Mouse (Mus musculus): ENCODE data around the gene Wdr76. TPM values are rescaled to one million over a fixed set of nuclear protein-coding genes. Genes with fewer than 3 reads are reported as not detected.
"Not testable (repeated sequence)": the region's sequence is repeated elsewhere in the genome, so short reads cannot be mapped to it uniquely, and the experiment has no call there.

Gene Wdr76
- total and polyA plus RNA-seq, 3 experiments = 2.7 to 58.6 (median 56.5) TPM

- Histone ChIP-seq H3K36me3 (replicated peaks) (peaks cover 50% of the 10 kb centered on the region), H3K4me1 (ENCODE audit: insufficient read depth, low read depth, low read length) (peaks cover 42% of the 10 kb centered on the region)
- DNase-seq (ENCODE audit: low spot score) = no peak
Measured at GRCm38 (mm10) chr2:121507951-121508330, 1.4 kb downstream of the Wdr76 start.

GRCm38 (mm10) chr2:121509584-121509983 is 3.1 kb downstream of the Wdr76 start:
- no peaks in the 10 kb centered on the region for H3K27me3 ChIP-seq (ENCODE audit: insufficient read depth, low read length)
- peak; percentile 23 for DNase-seq (ENCODE audit: low spot score)
- H3K36me3 ChIP-seq (replicated peaks) = peaks cover 59% of the 10 kb centered on the region
- peaks cover 45% of the 10 kb centered on the region for H3K4me1 ChIP-seq (ENCODE audit: insufficient read depth, low read depth, low read length)
- H3K9me3 ChIP-seq (replicated peaks) = no peaks in the 10 kb centered on the region
- TF ChIP-seq CTCF (IDR thresholded peaks at IDR 0.05; ENCODE audit: low read depth, low read length) = no peak
- no peak for TF ChIP-seq POLR2AphosphoS5 (IDR thresholded peaks at IDR 0.05; ENCODE audit: insufficient replicate concordance, low read depth, low read length)
- H3K4me3 ChIP-seq (ENCODE audit: low read depth, low read length) = peak overlapping the region; percentile 54; the same call in 1 of the 2 replicates
- ATAC-seq (ENCODE audit: extremely low read depth, insufficient number of reproducible peaks, low FRiP score, poor library complexity, severe bottlenecking) = no peak; the same call in 1 of the 2 replicates

More at GRCm38 (mm10) chr2:121507951-121508330, 1.4 kb downstream of the Wdr76 start:
- Histone ChIP-seq H3K9me3 (replicated peaks) (no peaks in the 10 kb centered on the region), H3K4me3 (ENCODE audit: low read depth, low read length) (peak overlapping the region; percentile 75), H3K27me3 (ENCODE audit: insufficient read depth, low read length) (no peaks in the 10 kb centered on the region)
- ATAC-seq (ENCODE audit: extremely low read depth, insufficient number of reproducible peaks, low FRiP score, poor library complexity, severe bottlenecking) = no peak
- TF ChIP-seq TAL1 (conservative IDR thresholded peaks at IDR 0.05; ENCODE audit: low read depth, low read length) (no peak), CTCF (IDR thresholded peaks at IDR 0.05; ENCODE audit: low read depth, low read length) (no peak)

GRCm38 (mm10) chr2:121511401-121511800 is 4.9 kb downstream of the Wdr76 start:
- no peak for TF ChIP-seq POLR2AphosphoS5 (IDR thresholded peaks at IDR 0.05; ENCODE audit: insufficient replicate concordance, low read depth, low read length)
- no peak for TF ChIP-seq GATA2 (IDR thresholded peaks at IDR 0.05; ENCODE audit: borderline replicate concordance, low read depth, low read length)
- TF ChIP-seq CTCF (IDR thresholded peaks at IDR 0.05; ENCODE audit: low read depth, low read length) = no peak
- no peak for TF ChIP-seq TAL1 (conservative IDR thresholded peaks at IDR 0.05; ENCODE audit: low read depth, low read length)
- TF ChIP-seq GATA1 (IDR thresholded peaks at IDR 0.05; ENCODE audit: borderline replicate concordance, low read length) = no peak
- DNase-seq (ENCODE audit: low spot score) (no peak), ATAC-seq (ENCODE audit: extremely low read depth, insufficient number of reproducible peaks, low FRiP score, poor library complexity, severe bottlenecking) (no peak)
- Histone ChIP-seq H3K4me3 (ENCODE audit: low read depth, low read length) (no peak overlapping the region), H3K27me3 (ENCODE audit: insufficient read depth, low read length) (no peaks in the 10 kb centered on the region), H3K36me3 (replicated peaks) (peaks cover 67% of the 10 kb centered on the region), H3K9me3 (replicated peaks) (no peaks in the 10 kb centered on the region), H3K4me1 (ENCODE audit: insufficient read depth, low read depth, low read length) (peaks cover 43% of the 10 kb centered on the region)

GRCm38 (mm10) chr2:121512991-121513765 is 6.7 kb downstream of the Wdr76 start:
- DNase-seq (ENCODE audit: low spot score); H3K9me3 ChIP-seq (replicated peaks); ATAC-seq (ENCODE audit: extremely low read depth, insufficient number of reproducible peaks, low FRiP score, poor library complexity, severe bottlenecking); H3K4me3 ChIP-seq (ENCODE audit: low read depth, low read length); H3K27me3 ChIP-seq (ENCODE audit: insufficient read depth, low read length): not testable (repeated sequence)
- peaks cover 38% of the 10 kb centered on the region for H3K4me1 ChIP-seq (ENCODE audit: insufficient read depth, low read depth, low read length)
- H3K36me3 ChIP-seq (replicated peaks) = peaks cover 77% of the 10 kb centered on the region

- TF ChIP-seq TAL1 (conservative IDR thresholded peaks at IDR 0.05; ENCODE audit: low read depth, low read length) (no peak), GATA2 (IDR thresholded peaks at IDR 0.05; ENCODE audit: borderline replicate concordance, low read depth, low read length) (no peak), CTCF (IDR thresholded peaks at IDR 0.05; ENCODE audit: low read depth, low read length) (no peak), GATA1 (IDR thresholded peaks at IDR 0.05; ENCODE audit: borderline replicate concordance, low read length) (no peak), POLR2AphosphoS5 (IDR thresholded peaks at IDR 0.05; ENCODE audit: insufficient replicate concordance, low read depth, low read length) (no peak)
- ATAC-seq (ENCODE audit: extremely low read depth, insufficient number of reproducible peaks, low FRiP score, poor library complexity, severe bottlenecking) (no peak), DNase-seq (ENCODE audit: low spot score) (no peak)
- H3K4me1 ChIP-seq (ENCODE audit: insufficient read depth, low read depth, low read length) = peaks cover 30% of the 10 kb centered on the region
- H3K4me3 ChIP-seq (ENCODE audit: low read depth, low read length) = no peak overlapping the region
- H3K36me3 ChIP-seq (replicated peaks) = peaks cover 74% of the 10 kb centered on the region
- H3K9me3 ChIP-seq (replicated peaks) = no peaks in the 10 kb centered on the region
- no peaks in the 10 kb centered on the region for H3K27me3 ChIP-seq (ENCODE audit: insufficient read depth, low read length)
Measured at GRCm38 (mm10) chr2:121514211-121514610, 7.7 kb downstream of the Wdr76 start.

- H3K36me3 ChIP-seq (replicated peaks) = peaks cover 59% of the 10 kb centered on the region
- no peak overlapping the region for H3K4me3 ChIP-seq (ENCODE audit: low read depth, low read length)
- DNase-seq (ENCODE audit: low spot score) (no peak), ATAC-seq (ENCODE audit: extremely low read depth, insufficient number of reproducible peaks, low FRiP score, poor library complexity, severe bottlenecking) (no peak)
- peaks cover 20% of the 10 kb centered on the region for H3K4me1 ChIP-seq (ENCODE audit: insufficient read depth, low read depth, low read length)
- no peaks in the 10 kb centered on the region for H3K9me3 ChIP-seq (replicated peaks)
- no peaks in the 10 kb centered on the region for H3K27me3 ChIP-seq (ENCODE audit: insufficient read depth, low read length)
- TF ChIP-seq POLR2AphosphoS5 (IDR thresholded peaks at IDR 0.05; ENCODE audit: insufficient replicate concordance, low read depth, low read length) = no peak
- TF ChIP-seq GATA2 (IDR thresholded peaks at IDR 0.05; ENCODE audit: borderline replicate concordance, low read depth, low read length) = no peak
- TF ChIP-seq TAL1 (conservative IDR thresholded peaks at IDR 0.05; ENCODE audit: low read depth, low read length) = no peak
- TF ChIP-seq GATA1 (IDR thresholded peaks at IDR 0.05; ENCODE audit: borderline replicate concordance, low read length) = no peak
- no peak for TF ChIP-seq CTCF (IDR thresholded peaks at IDR 0.05; ENCODE audit: low read depth, low read length)
Measured at GRCm38 (mm10) chr2:121518106-121518505, 11.6 kb downstream of the Wdr76 start.

GRCm38 (mm10) chr2:121518711-121519110 is 12.2 kb downstream of the Wdr76 start:
- not testable (repeated sequence) for H3K27me3 ChIP-seq (ENCODE audit: insufficient read depth, low read length); DNase-seq (ENCODE audit: low spot score); ATAC-seq (ENCODE audit: extremely low read depth, insufficient number of reproducible peaks, low FRiP score, poor library complexity, severe bottlenecking); H3K9me3 ChIP-seq (replicated peaks); H3K4me3 ChIP-seq (ENCODE audit: low read depth, low read length)
- H3K36me3 ChIP-seq (replicated peaks) = peaks cover 58% of the 10 kb centered on the region
- peaks cover 20% of the 10 kb centered on the region for H3K4me1 ChIP-seq (ENCODE audit: insufficient read depth, low read depth, low read length)

All from G1E (cell line).